Mouse (Mus musculus) myocyte (in vitro differentiated cells): ENCODE results near the gene Npw. TPM values are rescaled to one million over a fixed set of nuclear protein-coding genes. Genes with fewer than 3 reads are reported as not detected.
A peak's percentile ranks its signal among the peaks of the same experiment; 100 is the strongest.

Source experiments
- H3K27me3 ChIP-seq: one replicate; pipeline ENCODE4 v1.6.1; 2011; ENCODE audit not compliant: control insufficient read depth, insufficient read depth, insufficient read length
- H3K36me3 ChIP-seq: one replicate; pipeline ENCODE4 v1.6.1; 2011; ENCODE audit not compliant: control insufficient read depth, insufficient read depth
- H3K4me2 ChIP-seq: one replicate; pipeline ENCODE4 v1.6.1; 2011; ENCODE audit warnings: low read depth, control low read depth
- H3K4me3 ChIP-seq: one replicate; pipeline ENCODE4 v1.5.1; 2011; ENCODE audit warnings: mild to moderate bottlenecking, control low read depth, moderate library complexity
- H3K79me2 ChIP-seq: one replicate; pipeline ENCODE4 v1.6.1; 2011; ENCODE audit not compliant: control insufficient read depth, insufficient read depth
- H3ac ChIP-seq: one replicate; pipeline ENCODE4 v1.6.1; 2011; ENCODE audit not compliant: control insufficient read depth, insufficient read length
- CEBPB ChIP-seq: IDR thresholded peaks from 2 replicates; pipeline ENCODE4 v1.6.1; 2011; ENCODE audit warnings: mild to moderate bottlenecking, moderate library complexity; ENCODE audit not compliant: poor library complexity, insufficient read depth, severe bottlenecking
- E2F4 ChIP-seq: IDR thresholded peaks from one replicate; pipeline ENCODE4 v1.6.1; 2011; ENCODE audit warnings: mild to moderate bottlenecking, control low read depth, moderate library complexity; ENCODE audit not compliant: insufficient read depth
- MAX ChIP-seq: IDR thresholded peaks from one replicate; pipeline ENCODE4 v1.6.1; 2011; ENCODE audit warnings: low read depth, mild to moderate bottlenecking, control low read depth
- MYOD1 ChIP-seq, 3 experiments: IDR thresholded peaks; one replicate each; pipeline ENCODE4 v1.6.1; 2011; ENCODE audit warnings: control low read depth in 2 of 3, low read depth in 2 of 3, mild to moderate bottlenecking in 2 of 3, moderate library complexity in 1 of 3; ENCODE audit not compliant: insufficient read length in 2 of 3, control insufficient read depth in 1 of 3
- MYOG ChIP-seq, 3 experiments: IDR thresholded peaks; one replicate each; pipeline ENCODE4 v1.6.1; 2011; ENCODE audit warnings: control low read depth in 2 of 3, low read depth in 2 of 3, mild to moderate bottlenecking in 2 of 3; ENCODE audit not compliant: insufficient read length in 2 of 3, control insufficient read depth in 1 of 3, insufficient read depth in 1 of 3
- POLR2A ChIP-seq: IDR thresholded peaks from one replicate; pipeline ENCODE4 v1.6.1; 2011; ENCODE audit warnings: low read depth, mild to moderate bottlenecking, control low read depth, moderate library complexity; ENCODE audit not compliant: insufficient read length
- POLR2AphosphoS2 ChIP-seq: IDR thresholded peaks from one replicate; pipeline ENCODE4 v1.6.1; 2011; ENCODE audit warnings: low read depth, control low read depth; ENCODE audit not compliant: insufficient read length
- REST ChIP-seq: IDR thresholded peaks from one replicate; pipeline ENCODE4 v1.6.1; 2011; ENCODE audit warnings: mild to moderate bottlenecking, control low read depth, moderate library complexity; ENCODE audit not compliant: insufficient read depth, insufficient read length
- SRF ChIP-seq: IDR thresholded peaks from one replicate; pipeline ENCODE4 v1.6.1; 2011; ENCODE audit warnings: low read depth; ENCODE audit not compliant: control insufficient read depth, insufficient read length
- TCF12 ChIP-seq: IDR thresholded peaks from one replicate; pipeline ENCODE4 v1.6.1; 2011; ENCODE audit warnings: mild to moderate bottlenecking, control low read depth; ENCODE audit not compliant: poor library complexity, insufficient read depth, severe bottlenecking
- TCF3 ChIP-seq: IDR thresholded peaks from one replicate; pipeline ENCODE4 v1.6.1; 2011; ENCODE audit warnings: low read depth, control low read depth; ENCODE audit not compliant: insufficient read length
- USF1 ChIP-seq: IDR thresholded peaks from one replicate; pipeline ENCODE4 v1.6.1; 2011; ENCODE audit warnings: low read depth, mild to moderate bottlenecking, control low read depth, moderate library complexity
- polyA plus RNA-seq: library from polyadenylated mRNA; unstranded; fragments of >200 nt; fragmentation: generic; extraction: Trizol; gene quantifications from one replicate; pipeline ENCODE4 v1.2.1, GENCODE M21; 2012; ENCODE audit warnings: missing spikeins

The Npw gene
- polyA plus RNA-seq, 1 experiment = not detected

GRCm38 (mm10) chr17:24686514-24686913 is 28.3 kb upstream of the Npw start:
- Histone ChIP-seq H3K4me2 (no peak overlapping the region), H3K79me2 (no peaks in the 10 kb centered on the region), H3K27me3 (no peaks in the 10 kb centered on the region), H3ac (no peak overlapping the region), H3K4me3 (no peak overlapping the region), H3K36me3 (peaks cover 5% of the 10 kb centered on the region)
- TF ChIP-seq TCF3 (no peak), TCF12 (no peak), MYOG (IDR thresholded peaks at IDR 0.05; ENCODE audit: control insufficient read depth in 1 of 3, insufficient read depth in 1 of 3, insufficient read length in 2 of 3, low read depth in 2 of 3) (no peak), MAX (no peak), E2F4 (no peak), CEBPB (no peak), MYOD1 (IDR thresholded peaks at IDR 0.05; ENCODE audit: control insufficient read depth in 1 of 3, insufficient read length in 2 of 3, low read depth in 2 of 3) (no peak), USF1 (no peak), SRF (no peak), REST (no peak), POLR2AphosphoS2 (no peak), POLR2A (no peak)

DNA sequence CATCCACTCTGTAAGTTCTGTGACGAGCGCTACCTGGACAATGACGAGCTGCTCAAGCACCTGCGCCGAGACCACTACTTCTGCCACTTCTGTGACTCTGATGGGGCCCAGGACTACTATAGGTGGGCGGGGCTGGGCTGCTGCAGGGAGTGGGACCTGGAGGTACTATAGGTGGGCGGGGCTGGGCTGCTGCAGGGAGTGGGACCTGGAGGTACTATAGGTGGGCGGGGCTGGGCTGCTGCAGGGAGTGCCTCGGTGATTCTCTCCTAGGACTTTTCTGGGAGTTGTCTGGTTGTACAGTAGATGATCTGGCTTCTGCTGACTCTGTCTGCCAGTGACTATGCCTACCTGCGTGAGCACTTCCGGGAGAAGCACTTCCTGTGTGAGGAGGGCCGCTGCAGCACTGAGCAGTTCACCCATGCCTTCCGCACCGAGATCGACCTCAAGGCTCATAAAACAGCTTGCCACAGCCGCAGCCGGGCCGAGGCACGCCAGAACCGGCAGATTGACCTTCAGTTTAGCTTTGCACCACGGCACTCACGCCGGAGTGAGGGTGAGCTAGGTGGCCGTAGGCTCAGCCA is 19.3 kb upstream of the Npw start:
- TF ChIP-seq MYOD1 (IDR thresholded peaks at IDR 0.05; ENCODE audit: control insufficient read depth in 1 of 3, insufficient read length in 2 of 3, low read depth in 2 of 3) (no peak), REST (no peak), MAX (no peak), TCF12 (no peak), E2F4 (no peak), POLR2AphosphoS2 (no peak), SRF (no peak), CEBPB (no peak), USF1 (no peak), POLR2A (no peak), TCF3 (no peak), MYOG (IDR thresholded peaks at IDR 0.05; ENCODE audit: control insufficient read depth in 1 of 3, insufficient read depth in 1 of 3, insufficient read length in 2 of 3, low read depth in 2 of 3) (no peak)
- Histone ChIP-seq H3K79me2 (peaks cover 35% of the 10 kb centered on the region), H3K4me3 (no peak overlapping the region), H3K4me2 (no peak overlapping the region), H3K27me3 (no peaks in the 10 kb centered on the region), H3ac (no peak overlapping the region), H3K36me3 (peaks cover 8% of the 10 kb centered on the region)

DNA sequence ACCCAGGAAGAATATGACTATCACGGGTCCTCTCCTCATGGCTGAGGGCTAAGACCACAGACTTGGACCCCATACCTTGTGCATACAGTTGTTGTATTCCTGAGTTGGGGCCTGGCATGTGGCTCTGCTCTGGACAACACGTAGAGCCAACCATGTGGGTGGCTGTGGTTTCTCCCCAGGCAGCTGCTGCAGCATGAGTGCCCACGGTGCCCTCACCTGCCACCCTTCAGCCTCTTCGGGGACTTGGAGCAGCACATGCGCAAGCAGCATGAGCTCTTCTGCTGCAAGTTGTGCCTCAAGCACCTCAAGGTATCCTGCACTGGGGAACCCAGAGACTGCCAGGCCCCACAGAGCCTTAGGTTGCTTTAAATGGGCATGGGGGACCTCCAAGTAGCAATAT is 18.6 kb upstream of the Npw start:
- peaks cover 42% of the 10 kb centered on the region for H3K79me2 ChIP-seq
- peaks cover 6% of the 10 kb centered on the region for H3K36me3 ChIP-seq
- no peak overlapping the region for H3ac ChIP-seq
- no peak overlapping the region for H3K4me2 ChIP-seq
- TF ChIP-seq MYOD1 (IDR thresholded peaks at IDR 0.05; ENCODE audit: control insufficient read depth in 1 of 3, insufficient read length in 2 of 3, low read depth in 2 of 3) (peak in 2 of 3 experiments; percentile 71 to 93), CEBPB (no peak), SRF (no peak), MAX (no peak), TCF3 (peak; percentile 30), MYOG (IDR thresholded peaks at IDR 0.05; ENCODE audit: control insufficient read depth in 1 of 3, insufficient read depth in 1 of 3, insufficient read length in 2 of 3, low read depth in 2 of 3) (peak in 2 of 3 experiments; percentile 87 to 95)
- no peak overlapping the region for H3K4me3 ChIP-seq
- H3K27me3 ChIP-seq = no peaks in the 10 kb centered on the region

GRCm38 (mm10) chr17:24676187-24676586 is 17.9 kb upstream of the Npw start:
- no peak overlapping the region for H3K4me2 ChIP-seq
- H3K36me3 ChIP-seq = no peaks in the 10 kb centered on the region
- no peak overlapping the region for H3K4me3 ChIP-seq
- TF ChIP-seq SRF (no peak), MYOG (IDR thresholded peaks at IDR 0.05; ENCODE audit: control insufficient read depth in 1 of 3, insufficient read depth in 1 of 3, insufficient read length in 2 of 3, low read depth in 2 of 3) (no peak), TCF12 (no peak), E2F4 (no peak), CEBPB (no peak), TCF3 (no peak), USF1 (no peak), REST (no peak), POLR2AphosphoS2 (no peak), MYOD1 (IDR thresholded peaks at IDR 0.05; ENCODE audit: control insufficient read depth in 1 of 3, insufficient read length in 2 of 3, low read depth in 2 of 3) (no peak), POLR2A (no peak), MAX (no peak)
- peaks cover 49% of the 10 kb centered on the region for H3K79me2 ChIP-seq
- no peak overlapping the region for H3ac ChIP-seq
- no peaks in the 10 kb centered on the region for H3K27me3 ChIP-seq
